Mouse (Mus musculus): ENCODE data around the gene Pak2.
A peak's percentile ranks its signal among the peaks of the same experiment; 100 is the strongest.

DNA sequence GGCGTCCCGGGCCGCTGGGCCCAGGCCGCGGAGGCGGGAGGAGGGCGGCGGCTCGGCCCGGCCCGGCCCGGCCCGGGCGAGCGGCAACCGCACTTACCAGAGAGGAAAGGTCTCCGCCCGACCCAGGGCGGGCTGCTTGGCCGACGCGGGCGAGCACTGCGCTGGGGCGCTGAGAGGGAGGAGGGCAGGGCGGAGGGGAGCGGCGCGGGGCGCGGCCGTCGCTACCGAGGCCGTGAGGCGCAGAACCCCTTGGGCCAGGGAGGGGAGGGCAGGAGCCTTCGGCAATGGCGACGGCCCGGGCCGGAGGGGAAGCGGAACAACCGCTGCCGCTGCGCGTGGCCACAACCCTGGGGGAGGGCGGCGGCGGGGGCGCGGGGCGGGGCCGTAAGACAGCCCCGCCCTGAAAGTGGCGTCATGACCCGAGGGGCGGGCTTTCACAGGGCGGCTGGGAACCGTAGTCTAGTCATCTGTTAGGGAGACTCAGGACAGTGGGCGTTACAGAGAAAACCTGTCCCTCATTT, at the start of gene Pak2:
- TF ChIP-seq POLR2A (IDR thresholded peaks at IDR 0.05; ENCODE audit: insufficient read depth, low read length): peak; percentile 41
- TF ChIP-seq EP300 (IDR thresholded peaks at IDR 0.05; ENCODE audit: insufficient read depth, low read depth, low read length): 0 out of 2 replicates have a peak, but pooled peaks have one; percentile 33
- TF ChIP-seq CTCF (IDR thresholded peaks at IDR 0.05; ENCODE audit: low read depth, low read length): no peak
